Mouse (Mus musculus): ENCODE data around the gene Immp2l.

GRCm38 (mm10) chr12:41275361-41275760 is 251.5 kb downstream of the Immp2l start:
- TF ChIP-seq CTCF (conservative IDR thresholded peaks at IDR 0.05; ENCODE audit: insufficient read depth, insufficient read length, low read depth, low read length) (no peak), POLR2A (IDR thresholded peaks at IDR 0.05; ENCODE audit: low read depth, low read length) (no peak)

Data from kidney, adult 2 months (tissue).